Mouse (Mus musculus) gastrocnemius, postnatal 4 days (tissue): ENCODE results near the gene Ralbp1. TPM values are rescaled to one million over a fixed set of nuclear protein-coding genes. Genes with fewer than 3 reads are reported as not detected.

ENCODE experiments used
- DNase-seq, 2 experiments: peaks; one replicate each; pipeline ENCODE4 v3.0.0; 2021 to 2022; ENCODE audit warnings: low spot score in 2 of 2, mixed read lengths in 2 of 2
- total RNA-seq, 2 experiments: library from RNA; stranded (reverse); gene quantifications; 2 replicates each; pipeline ENCODE4 v1.2.3; 2021

Gene Ralbp1
- total RNA-seq, 2 experiments from 2014 or later: 38.3 to 39.1 TPM

GRCm38 (mm10) chr17:65800451-65800850, 85.1 kb downstream of the Ralbp1 start:
- DNase-seq: no peak

- DNase-seq: no peak
Measured at GRCm38 (mm10) chr17:65799353-65799752, 86.2 kb downstream of the Ralbp1 start.

- DNase-seq: no peak
Measured at GRCm38 (mm10) chr17:65798446-65798845, 87.2 kb downstream of the Ralbp1 start.

Other genes starting within 250 kb of the Ralbp1 start
- under 1 TPM; 0.23 to 0.29 TPM for gene Txndc2, start 243.6 kb downstream of the Ralbp1 start, total RNA-seq
- 10 to 100 TPM; 38.2 to 40.8 TPM for gene Rab31, start 113.0 kb downstream of the Ralbp1 start, total RNA-seq
- gene Ppp4r1, start 103.2 kb downstream of the Ralbp1 start, total RNA-seq: 10 to 100 TPM; 52.3 to 57.5 TPM
- gene Twsg1, start 65.4 kb upstream of the Ralbp1 start, total RNA-seq: 10 to 100 TPM; 38.6 to 45.8 TPM
- gene Ankrd12, start 191.3 kb upstream of the Ralbp1 start, total RNA-seq: 10 to 100 TPM; 17.8 to 24.7 TPM
- gene Ndufv2, start 215.8 kb upstream of the Ralbp1 start, total RNA-seq: 100 to 1,000 TPM; 447 to 482 TPM
- 10 to 100 TPM; 26.3 to 28.7 TPM for gene Washc1, start 225.7 kb upstream of the Ralbp1 start, total RNA-seq
- gene Ddx11, start 237.7 kb upstream of the Ralbp1 start, total RNA-seq: 1 to 10 TPM; 6.6 to 7.5 TPM